Mouse (Mus musculus): ENCODE results near the gene Lrmda. TPM values are rescaled to one million over a fixed set of nuclear protein-coding genes. Genes with fewer than 3 reads are reported as not detected.

The Lrmda gene
- total RNA-seq, 2 experiments from 2014 or later, result 0.27 TPM; not detected in 1

DNA sequence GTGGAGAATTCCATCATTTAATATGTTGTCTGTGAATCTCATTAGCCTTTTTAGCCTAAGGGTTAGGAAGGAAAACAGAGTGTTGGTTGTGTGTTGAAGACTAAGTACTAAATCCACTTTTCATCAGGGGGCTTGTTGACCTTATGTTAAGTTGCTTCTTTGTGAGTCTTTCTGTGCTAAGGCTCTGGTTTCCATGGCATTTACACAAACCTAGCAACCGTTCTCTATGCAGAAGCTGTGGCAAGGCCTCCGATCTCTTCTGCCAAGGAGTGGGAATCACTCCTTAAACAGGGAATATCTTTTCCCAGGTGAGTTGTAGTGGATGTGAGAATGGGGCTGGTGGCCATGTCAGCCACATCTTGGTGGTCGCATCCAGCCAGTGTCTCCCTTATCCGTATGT is 432.1 kb downstream of the Lrmda start:
- peak in 1 of 2 experiments; percentile 6 for DNase-seq (ENCODE audit: extremely low spot score in 1 of 2, low spot score in 1 of 2)

DNA sequence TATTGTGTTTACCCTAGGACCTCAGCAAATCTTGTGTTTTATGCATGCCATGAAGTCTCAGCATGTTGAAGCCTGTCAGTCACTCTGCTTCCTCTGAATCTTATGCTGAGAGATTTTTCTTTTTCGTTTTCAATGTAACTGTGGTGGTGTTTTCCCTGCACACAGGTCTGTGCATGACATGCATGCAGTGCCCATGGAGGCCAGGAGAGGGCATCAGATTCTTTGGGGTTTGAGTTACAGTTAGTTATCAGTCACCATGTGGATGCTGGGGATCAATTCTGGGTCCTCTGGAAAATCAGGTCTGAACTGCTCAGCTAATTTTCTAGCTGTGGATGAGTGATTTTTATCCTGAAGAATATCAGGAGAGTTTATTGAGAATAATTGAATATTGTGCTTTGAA is 444.8 kb downstream of the Lrmda start:
- DNase-seq (ENCODE audit: extremely low spot score in 1 of 2, low spot score in 1 of 2), result no peak

DNA sequence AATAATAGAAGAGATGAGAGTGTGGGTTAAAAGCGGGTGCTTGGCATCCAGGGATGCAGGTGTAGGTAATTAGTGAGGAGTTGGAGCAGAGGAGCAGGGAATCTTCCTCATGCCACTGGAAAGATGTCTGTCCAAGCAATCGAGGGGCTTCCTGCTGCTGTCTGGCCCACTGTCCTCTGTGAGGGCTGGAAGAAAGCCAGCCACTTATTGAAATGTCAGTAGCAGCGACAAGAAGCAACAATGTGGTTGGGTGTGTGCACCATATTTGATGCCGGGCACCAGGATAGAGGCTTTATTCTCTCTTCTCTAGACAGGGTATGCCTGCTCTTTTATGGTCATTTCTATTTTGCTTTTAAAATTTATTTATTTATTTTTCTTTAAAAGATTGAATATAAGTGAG is 451.5 kb downstream of the Lrmda start:
- DNase-seq (ENCODE audit: extremely low spot score in 1 of 2, low spot score in 1 of 2), result no peak

DNA sequence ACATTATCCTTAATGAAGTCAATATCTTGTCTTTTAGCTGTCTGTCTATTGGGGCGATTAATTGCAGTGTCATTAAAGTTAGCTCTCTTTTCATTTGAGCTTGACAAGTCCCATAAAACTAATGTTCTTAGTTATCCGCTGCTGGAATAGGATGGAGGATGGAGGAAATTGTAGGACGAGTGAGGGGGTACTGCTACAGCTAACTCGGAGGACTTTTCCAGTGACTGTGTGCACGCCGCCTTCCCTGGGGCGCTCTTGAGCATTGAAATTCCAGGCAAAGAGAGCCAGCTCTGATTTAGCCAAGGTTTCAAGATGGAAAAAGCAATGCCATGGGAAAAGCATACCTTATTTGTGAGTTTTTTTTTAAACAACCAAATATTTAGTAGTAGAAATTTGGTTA is 453.9 kb downstream of the Lrmda start:
- no peak for DNase-seq (ENCODE audit: extremely low spot score in 1 of 2, low spot score in 1 of 2)

DNA sequence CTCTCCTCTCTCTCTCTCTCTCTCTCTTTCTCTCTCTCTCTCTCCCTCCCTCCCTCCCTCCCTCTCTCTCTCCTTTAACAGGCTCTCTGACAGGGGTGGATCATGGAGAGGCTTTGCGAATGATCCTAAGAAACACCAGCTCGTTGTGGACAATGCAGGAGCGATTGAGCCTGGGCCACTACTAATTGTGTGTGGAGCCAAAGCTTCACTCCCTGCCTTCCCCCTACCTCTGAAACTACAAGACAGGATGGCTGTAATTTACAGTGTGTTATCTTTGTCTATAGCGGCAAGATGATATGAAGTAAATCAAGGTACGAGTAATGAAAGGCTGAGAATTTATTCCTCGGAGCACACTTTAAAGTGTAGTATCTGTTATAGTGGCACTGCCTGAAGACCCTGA is 454.5 kb downstream of the Lrmda start:
- DNase-seq (ENCODE audit: extremely low spot score in 1 of 2, low spot score in 1 of 2), result no peak

DNA sequence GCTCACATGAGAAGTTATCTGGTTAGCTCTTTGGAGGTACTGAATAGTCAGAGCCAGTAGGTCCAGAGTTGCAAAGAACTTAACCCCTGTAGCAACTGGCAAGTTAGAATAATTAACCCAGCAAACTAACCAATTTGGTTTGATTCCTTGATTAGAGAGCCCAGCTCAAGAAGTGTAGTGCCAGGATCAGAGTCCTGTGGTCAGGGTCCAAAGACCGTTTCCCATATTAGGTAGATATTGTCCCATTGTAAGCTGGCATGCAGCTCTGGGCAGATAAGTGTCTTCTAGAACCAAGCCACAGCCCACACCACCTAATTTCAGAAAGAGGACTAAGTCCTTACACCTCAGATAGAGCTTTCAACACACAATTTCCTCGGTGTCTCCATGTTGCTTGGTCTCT is 473.8 kb downstream of the Lrmda start:
- no peak for DNase-seq (ENCODE audit: extremely low spot score in 1 of 2, low spot score in 1 of 2)

- DNase-seq (ENCODE audit: extremely low spot score in 1 of 2, low spot score in 1 of 2), result no peak
Measured at GRCm38 (mm10) chr14:22494290-22494689, 474.8 kb downstream of the Lrmda start.

GRCm38 (mm10) chr14:22494866-22495265 is 475.4 kb downstream of the Lrmda start:
- no peak for DNase-seq (ENCODE audit: extremely low spot score in 1 of 2, low spot score in 1 of 2)

GRCm38 (mm10) chr14:22495286-22495685 is 475.8 kb downstream of the Lrmda start:
- no peak for DNase-seq (ENCODE audit: extremely low spot score in 1 of 2, low spot score in 1 of 2)

GRCm38 (mm10) chr14:22497636-22498131 is 478.2 kb downstream of the Lrmda start:
- no peak for DNase-seq (ENCODE audit: extremely low spot score in 1 of 2, low spot score in 1 of 2)

DNA sequence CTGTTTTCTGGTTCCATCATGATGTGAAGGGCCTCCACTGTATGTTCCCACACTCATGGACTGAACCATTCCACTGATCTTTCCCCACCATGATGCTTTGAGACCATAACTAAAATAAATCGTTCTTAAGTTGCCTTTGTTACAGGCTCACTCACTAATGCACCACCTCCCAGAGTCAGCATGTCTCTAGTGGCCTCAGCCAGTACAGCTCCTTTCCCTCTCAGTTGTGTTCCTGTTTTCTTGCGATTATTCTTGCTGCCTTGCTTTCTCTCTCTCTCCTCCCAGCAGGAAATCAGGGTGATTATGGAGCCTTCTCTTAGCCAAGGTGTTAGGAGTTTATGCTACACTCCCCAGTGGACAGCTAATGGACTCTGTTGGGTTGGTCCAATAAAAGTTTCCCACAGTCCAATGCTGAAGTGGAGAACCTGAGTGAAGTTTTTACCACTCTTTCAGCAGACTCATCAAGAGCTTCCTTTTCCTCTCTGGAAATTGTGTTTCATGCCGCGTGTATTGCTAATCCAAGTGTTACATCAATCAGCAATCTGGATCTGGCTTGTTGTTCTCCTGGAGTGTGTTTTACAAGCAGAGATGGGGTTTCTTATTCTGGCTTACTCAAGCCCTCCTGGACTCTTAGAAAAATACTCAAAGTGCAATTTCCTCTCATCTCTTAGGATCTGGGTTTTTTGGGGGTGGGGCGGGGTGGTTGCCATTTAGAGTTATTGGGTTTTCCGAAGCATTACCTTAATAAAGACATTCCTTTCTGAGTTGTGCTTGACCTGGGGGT is 490.4 kb downstream of the Lrmda start:
- no peak for DNase-seq (ENCODE audit: extremely low spot score in 1 of 2, low spot score in 1 of 2)

GRCm38 (mm10) chr14:22510531-22510785 is 490.9 kb downstream of the Lrmda start:
- no peak for DNase-seq (ENCODE audit: extremely low spot score in 1 of 2, low spot score in 1 of 2)

DNA sequence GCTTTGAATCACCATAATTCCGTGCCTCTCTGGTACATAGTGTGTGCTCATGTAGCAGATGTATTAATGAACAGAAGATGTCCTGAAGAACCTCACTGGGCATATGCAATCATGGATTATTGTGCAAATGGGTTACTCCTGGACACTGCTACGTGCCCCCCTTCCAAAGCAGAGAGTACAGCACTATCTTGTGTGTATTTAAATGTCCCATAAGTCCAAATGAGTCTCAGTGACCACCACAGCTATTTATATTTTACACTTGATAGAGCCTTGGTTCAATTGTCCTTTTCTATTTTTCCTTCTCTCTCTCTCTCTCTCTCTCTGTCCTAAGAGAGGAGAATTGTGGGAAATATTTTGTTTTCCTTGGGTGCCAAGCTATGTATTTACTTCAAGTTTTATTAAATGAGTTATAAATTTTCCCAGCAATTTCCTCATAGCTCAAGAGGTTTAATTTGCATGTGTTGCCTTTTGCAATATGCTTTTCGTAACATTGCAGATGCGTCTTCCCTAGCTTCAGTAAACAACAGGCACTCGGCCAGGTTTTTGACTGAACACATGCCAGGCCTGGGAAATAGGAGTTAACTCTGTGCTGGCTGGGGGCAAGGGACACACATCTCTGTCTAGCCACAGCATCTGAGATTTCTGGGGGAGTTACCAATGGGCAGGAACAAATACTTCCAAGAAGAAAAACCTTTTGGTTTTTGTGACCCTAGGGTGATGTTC is 495.0 kb downstream of the Lrmda start:
- peak in 1 of 2 experiments; percentile 27 for DNase-seq (ENCODE audit: extremely low spot score in 1 of 2, low spot score in 1 of 2)

DNA sequence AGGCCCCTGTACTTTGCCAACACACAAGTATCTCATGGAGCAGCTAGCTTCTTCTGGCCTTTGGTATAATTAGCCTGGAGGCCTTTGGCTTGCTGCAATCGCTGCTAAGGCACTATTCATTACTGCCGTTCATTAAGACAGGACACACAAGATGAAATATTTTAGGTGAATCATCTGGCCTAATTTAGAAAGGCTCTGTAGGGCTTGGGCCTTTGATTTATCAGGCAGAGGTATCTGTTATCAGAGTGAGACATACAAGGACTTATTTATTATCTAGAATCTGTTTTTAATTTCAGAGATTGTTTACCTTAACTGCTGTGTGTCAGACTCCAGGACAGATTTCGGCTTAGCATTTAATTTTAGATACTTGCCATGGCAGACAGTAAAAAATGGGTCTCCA is 511.2 kb downstream of the Lrmda start:
- no peak for DNase-seq (ENCODE audit: extremely low spot score in 1 of 2, low spot score in 1 of 2)

DNA sequence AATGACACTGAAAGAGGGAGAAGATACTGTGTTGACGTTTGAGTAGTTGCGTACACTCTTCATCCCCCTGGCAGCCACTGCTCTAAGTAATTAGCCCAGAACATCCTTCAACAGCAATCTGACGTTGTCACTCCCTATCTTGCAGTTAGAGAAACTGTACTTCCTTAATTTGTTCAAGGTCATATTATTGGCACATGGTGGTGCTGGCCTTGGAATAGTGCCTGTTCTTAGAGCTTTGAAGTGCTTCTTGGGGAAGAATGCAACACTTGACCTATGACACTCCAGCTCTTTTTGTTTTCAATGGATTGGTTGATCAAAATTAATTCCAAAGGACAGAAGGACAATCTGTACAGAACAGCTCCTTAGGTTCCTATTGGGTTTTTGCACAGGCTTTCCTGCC is 514.0 kb downstream of the Lrmda start:
- DNase-seq (ENCODE audit: extremely low spot score in 1 of 2, low spot score in 1 of 2), result no peak

DNA sequence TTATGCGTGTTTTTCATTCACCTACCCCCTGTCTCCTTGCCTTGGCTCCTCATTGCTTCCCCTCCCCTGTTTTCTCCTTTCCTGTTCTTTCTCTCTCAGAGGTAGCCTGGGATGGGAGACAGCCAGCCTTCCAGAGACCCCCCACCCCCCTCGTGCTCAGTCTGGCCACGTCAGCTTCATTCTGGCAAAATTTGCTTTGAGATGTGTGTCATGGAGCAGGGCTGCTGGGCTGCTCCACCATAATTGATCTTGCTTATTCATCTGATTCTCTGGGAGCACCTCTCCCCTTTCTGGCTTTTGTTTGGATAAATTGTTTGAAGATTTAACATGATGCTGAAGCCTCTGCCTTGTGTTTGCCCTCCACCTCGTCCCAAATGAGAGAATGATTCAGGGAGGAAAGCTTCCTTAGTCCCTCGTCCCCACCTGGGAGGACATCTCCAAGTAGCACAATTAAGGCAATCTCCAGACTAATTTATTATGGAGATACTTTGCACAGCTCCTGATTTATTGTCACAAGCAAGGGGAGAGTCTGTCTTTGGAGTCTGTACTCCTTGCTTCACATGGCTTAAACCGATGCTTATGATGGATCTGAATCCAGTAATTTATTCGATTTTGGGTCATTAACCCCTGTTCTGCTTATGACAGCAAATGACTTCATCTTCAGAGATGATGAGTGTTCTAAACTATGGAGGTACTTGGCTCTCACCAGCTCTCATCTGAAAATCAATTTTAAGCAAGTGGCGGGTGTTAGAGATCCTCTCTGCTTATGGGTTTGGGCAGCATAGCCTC is 526.6 kb downstream of the Lrmda start:
- no peak for DNase-seq (ENCODE audit: extremely low spot score in 1 of 2, low spot score in 1 of 2)

GRCm38 (mm10) chr14:22546676-22546984 is 527.1 kb downstream of the Lrmda start:
- DNase-seq (ENCODE audit: extremely low spot score in 1 of 2, low spot score in 1 of 2), result no peak

GRCm38 (mm10) chr14:22548286-22548685 is 528.8 kb downstream of the Lrmda start:
- no peak for DNase-seq (ENCODE audit: extremely low spot score in 1 of 2, low spot score in 1 of 2)

DNA sequence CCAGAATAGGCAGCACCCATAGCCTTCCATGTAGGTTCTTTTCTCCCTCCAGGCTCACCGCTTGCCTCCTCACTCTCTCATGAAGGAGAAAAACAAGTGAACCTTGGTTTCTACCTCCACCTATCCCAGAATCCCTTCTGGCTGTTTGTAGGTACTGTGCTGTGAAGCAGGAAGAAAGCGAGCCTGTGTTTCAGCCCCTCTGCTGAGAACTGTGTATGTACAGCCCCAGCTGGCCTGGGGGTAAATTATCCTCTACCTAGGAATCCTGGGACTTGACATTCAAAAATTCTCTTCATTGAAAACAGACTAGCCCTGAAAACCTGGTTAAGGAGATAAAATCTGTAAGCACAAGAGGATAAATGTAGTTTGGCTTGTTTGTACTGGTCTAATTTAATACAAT is 529.7 kb downstream of the Lrmda start:
- no peak for DNase-seq (ENCODE audit: extremely low spot score in 1 of 2, low spot score in 1 of 2)

DNA sequence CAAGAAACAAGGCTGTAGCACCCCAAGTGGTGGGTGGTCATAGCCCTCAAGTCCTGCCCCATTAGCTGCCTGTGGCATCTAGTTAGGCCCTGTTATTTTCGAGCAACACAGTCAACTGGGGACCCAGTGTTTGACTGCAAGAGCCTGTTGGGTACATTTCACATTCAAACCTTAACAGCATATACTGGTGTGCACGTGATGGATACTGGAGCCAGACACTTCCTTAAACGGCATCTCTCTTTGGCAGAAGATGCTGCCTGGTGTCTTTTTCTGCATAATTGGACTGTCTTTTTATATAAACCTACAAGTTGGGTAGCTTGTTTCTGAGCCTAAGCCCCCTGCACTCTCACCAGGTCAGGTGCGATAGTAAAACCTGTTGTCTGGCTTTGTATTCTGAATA is 532.8 kb downstream of the Lrmda start:
- DNase-seq (ENCODE audit: extremely low spot score in 1 of 2, low spot score in 1 of 2), result no peak

- no peak for DNase-seq (ENCODE audit: extremely low spot score in 1 of 2, low spot score in 1 of 2)
Measured at GRCm38 (mm10) chr14:22552841-22553240, 533.3 kb downstream of the Lrmda start.
